Mouse (Mus musculus): ENCODE results near the gene Pla2g3. TPM values are rescaled to one million over a fixed set of nuclear protein-coding genes. Genes with fewer than 3 reads are reported as not detected.
A peak's percentile ranks its signal among the peaks of the same experiment; 100 is the strongest.

Gene Pla2g3
- polyA plus RNA-seq, 1 experiment from 2014 or later: 1.6 TPM

GRCm38 (mm10) chr11:3534956-3535355, 46.9 kb downstream of the Pla2g3 start:
- Histone ChIP-seq H3K9me3 (no peaks in the 10 kb centered on the region), H3K27ac (replicated peaks) (peak overlapping the region; percentile 81; the same call in 1 of the 2 replicates), H3K36me3 (no peaks in the 10 kb centered on the region), H3K4me1 (replicated peaks) (peaks cover 22% of the 10 kb centered on the region), H3K4me2 (peak overlapping the region; percentile 99), H3K4me3 (peak overlapping the region; percentile 59), H3K9ac (no peak overlapping the region; the same call in 1 of the 2 replicates), H3K27me3 (no peaks in the 10 kb centered on the region)
- 0 out of 2 replicates have a peak, but pooled peaks have one; percentile 2 for ATAC-seq (ENCODE audit: low FRiP score, low read depth)
- 5% methylated on average over 8 of the region's 8 CpGs for WGBS

- Histone ChIP-seq H3K9ac (peak overlapping the region; percentile 75), H3K4me2 (peak overlapping the region; percentile 99), H3K9me3 (no peaks in the 10 kb centered on the region), H3K27me3 (no peaks in the 10 kb centered on the region), H3K36me3 (no peaks in the 10 kb centered on the region), H3K4me3 (peak overlapping the region; percentile 59), H3K4me1 (replicated peaks) (peaks cover 22% of the 10 kb centered on the region), H3K27ac (replicated peaks) (peak overlapping the region; percentile 81)
- under 1% methylated on average over 36 of the region's 36 CpGs for WGBS
- peak; percentile 83 for ATAC-seq (ENCODE audit: low FRiP score, low read depth)
Observed at GRCm38 (mm10) chr11:3535406-3535986, 47.4 kb downstream of the Pla2g3 start.

GRCm38 (mm10) chr11:3536082-3536481, 48.0 kb downstream of the Pla2g3 start:
- Histone ChIP-seq H3K9ac (peak overlapping the region; percentile 75), H3K27me3 (no peaks in the 10 kb centered on the region), H3K4me3 (peak overlapping the region; percentile 59), H3K4me1 (replicated peaks) (peaks cover 22% of the 10 kb centered on the region), H3K4me2 (peak overlapping the region; percentile 99), H3K9me3 (no peaks in the 10 kb centered on the region), H3K36me3 (no peaks in the 10 kb centered on the region), H3K27ac (replicated peaks) (peak overlapping the region; percentile 81)
- ATAC-seq (ENCODE audit: low FRiP score, low read depth): no peak
- WGBS: 44% methylated on average over 5 of the region's 5 CpGs

GRCm38 (mm10) chr11:3536745-3537333, 48.8 kb downstream of the Pla2g3 start:
- no peak overlapping the region for H3K9ac ChIP-seq
- H3K36me3 ChIP-seq: no peaks in the 10 kb centered on the region
- ATAC-seq (ENCODE audit: low FRiP score, low read depth): no peak
- H3K27ac ChIP-seq (replicated peaks): no peak overlapping the region
- no peaks in the 10 kb centered on the region for H3K27me3 ChIP-seq
- 94% methylated on average over 5 of the region's 5 CpGs for WGBS
- H3K4me1 ChIP-seq (replicated peaks): peaks cover 22% of the 10 kb centered on the region
- H3K9me3 ChIP-seq: no peaks in the 10 kb centered on the region
- H3K4me3 ChIP-seq: no peak overlapping the region
- H3K4me2 ChIP-seq: peak overlapping the region; percentile 84; the same call in 1 of the 2 replicates

GRCm38 (mm10) chr11:3537711-3538110, 49.6 kb downstream of the Pla2g3 start:
- ATAC-seq (ENCODE audit: low FRiP score, low read depth): no peak
- Histone ChIP-seq H3K4me1 (replicated peaks) (peaks cover 22% of the 10 kb centered on the region), H3K9me3 (no peaks in the 10 kb centered on the region), H3K9ac (no peak overlapping the region), H3K27me3 (no peaks in the 10 kb centered on the region), H3K4me2 (peak overlapping the region; percentile 84), H3K36me3 (no peaks in the 10 kb centered on the region), H3K27ac (replicated peaks) (no peak overlapping the region), H3K4me3 (no peak overlapping the region; the same call in 1 of the 2 replicates)
- WGBS: 90% methylated on average over 3 of the region's 3 CpGs

- no peaks in the 10 kb centered on the region for H3K36me3 ChIP-seq
- peak overlapping the region; percentile 58 for H3K4me3 ChIP-seq
- no peaks in the 10 kb centered on the region for H3K9me3 ChIP-seq
- 61% methylated on average over 4 of the region's 4 CpGs for WGBS
- H3K4me2 ChIP-seq: peak overlapping the region; percentile 84
- no peak overlapping the region; the same call in 1 of the 2 replicates for H3K9ac ChIP-seq
- no peak overlapping the region for H3K27ac ChIP-seq (replicated peaks)
- peaks cover 22% of the 10 kb centered on the region for H3K4me1 ChIP-seq (replicated peaks)
- ATAC-seq (ENCODE audit: low FRiP score, low read depth): no peak
- H3K27me3 ChIP-seq: no peaks in the 10 kb centered on the region
Observed at GRCm38 (mm10) chr11:3538341-3538740, 50.3 kb downstream of the Pla2g3 start.

GRCm38 (mm10) chr11:3539111-3539825, 51.2 kb downstream of the Pla2g3 start:
- Histone ChIP-seq H3K27ac (replicated peaks) (no peak overlapping the region), H3K27me3 (no peaks in the 10 kb centered on the region), H3K9ac (peak overlapping the region; percentile 50), H3K4me2 (peak overlapping the region; percentile 84), H3K4me3 (peak overlapping the region; percentile 58), H3K9me3 (no peaks in the 10 kb centered on the region), H3K36me3 (no peaks in the 10 kb centered on the region), H3K4me1 (replicated peaks) (peaks cover 22% of the 10 kb centered on the region)
- peak; percentile 95 for ATAC-seq (ENCODE audit: low FRiP score, low read depth)
- 3% methylated on average over 33 of the region's 33 CpGs for WGBS

GRCm38 (mm10) chr11:3539826-3540196, 51.7 kb downstream of the Pla2g3 start:
- Histone ChIP-seq H3K27me3 (no peaks in the 10 kb centered on the region), H3K4me3 (peak overlapping the region; percentile 58), H3K27ac (replicated peaks) (no peak overlapping the region), H3K4me1 (replicated peaks) (peaks cover 21% of the 10 kb centered on the region), H3K9ac (0 out of 2 replicates have a peak overlapping the region, but pooled peaks have one; percentile 41), H3K4me2 (peak overlapping the region; percentile 84), H3K9me3 (no peaks in the 10 kb centered on the region), H3K36me3 (no peaks in the 10 kb centered on the region)
- no peak for ATAC-seq (ENCODE audit: low FRiP score, low read depth)
- WGBS: 84% methylated on average over 4 of the region's 4 CpGs

- no peak for ATAC-seq (ENCODE audit: low FRiP score, low read depth)
- no peak within 1 kb of the TSS for H3K27ac ChIP-seq (replicated peaks)
- peak within 1 kb of the TSS; percentile 41 for H3K9ac ChIP-seq
Observed at GRCm38 (mm10) chr11:3540451-3541085, 52.5 kb downstream of the Pla2g3 start, which contains the start of gene Smtn. Smtn (minus strand) TSS chr11:3540612.

GRCm38 (mm10) chr11:3541932-3542331, 53.8 kb downstream of the Pla2g3 start:
- Histone ChIP-seq H3K27me3 (no peaks in the 10 kb centered on the region), H3K4me2 (no peak overlapping the region), H3K9me3 (no peaks in the 10 kb centered on the region), H3K36me3 (no peaks in the 10 kb centered on the region), H3K4me3 (no peak overlapping the region), H3K27ac (replicated peaks) (no peak overlapping the region), H3K9ac (no peak overlapping the region), H3K4me1 (replicated peaks) (peaks cover 6% of the 10 kb centered on the region; the same call in 1 of the 2 replicates)
- no peak for ATAC-seq (ENCODE audit: low FRiP score, low read depth)
- WGBS: 78% methylated on average over 3 of the region's 3 CpGs

More at GRCm38 (mm10) chr11:3540451-3541085, 52.5 kb downstream of the Pla2g3 start, which contains the start of gene Smtn:
- Histone ChIP-seq H3K36me3 (no peaks in the 10 kb centered on the region), H3K27me3 (no peaks in the 10 kb centered on the region), H3K4me1 (replicated peaks) (peaks cover 14% of the 10 kb centered on the region), H3K4me2 (peak within 1 kb of the TSS; percentile 84), H3K4me3 (peak within 1 kb of the TSS; percentile 58), H3K9me3 (no peaks in the 10 kb centered on the region)
- WGBS: 96% methylated on average over 23 of the region's 23 CpGs

- H3K4me2 ChIP-seq: no peak overlapping the region
- no peaks in the 10 kb centered on the region for H3K9me3 ChIP-seq
- H3K36me3 ChIP-seq: no peaks in the 10 kb centered on the region
- no peak overlapping the region for H3K9ac ChIP-seq
- no peak for ATAC-seq (ENCODE audit: low FRiP score, low read depth)
- 53% methylated on average over 5 of the region's 5 CpGs for WGBS
- H3K27ac ChIP-seq (replicated peaks): no peak overlapping the region
- no peaks in the 10 kb centered on the region for H3K27me3 ChIP-seq
- H3K4me3 ChIP-seq: no peak overlapping the region
- H3K4me1 ChIP-seq (replicated peaks): peaks cover 6% of the 10 kb centered on the region; the same call in 1 of the 2 replicates
Observed at GRCm38 (mm10) chr11:3543001-3543400, 54.9 kb downstream of the Pla2g3 start.

All from hindbrain, embryonic 15.5 days (tissue).